Mouse (Mus musculus): ENCODE measurements around the gene Pik3r1. TPM values are rescaled to one million over a fixed set of nuclear protein-coding genes. Genes with fewer than 3 reads are reported as not detected.
A peak's percentile ranks its signal among the peaks of the same experiment; 100 is the strongest.

Pik3r1 gene
- polyA plus RNA-seq, 1 experiment, result 6.8 TPM

GRCm38 (mm10) chr13:101744053-101744452 lies 24.0 kb downstream of the Pik3r1 start:
- Histone ChIP-seq H3ac (ENCODE audit: control insufficient read depth, insufficient read length) (no peak overlapping the region), H3K27me3 (ENCODE audit: control insufficient read depth, insufficient read depth, insufficient read length) (no peaks in the 10 kb centered on the region), H3K4me3 (no peak overlapping the region), H3K36me3 (ENCODE audit: control insufficient read depth, insufficient read depth) (no peaks in the 10 kb centered on the region), H3K4me2 (ENCODE audit: low read depth) (no peak overlapping the region), H3K79me2 (ENCODE audit: control insufficient read depth, insufficient read depth) (peaks cover 70% of the 10 kb centered on the region)
- TF ChIP-seq USF1 (IDR thresholded peaks at IDR 0.05; ENCODE audit: low read depth) (no peak), MYOG (IDR thresholded peaks at IDR 0.05; ENCODE audit: control insufficient read depth in 1 of 3, insufficient read depth in 1 of 3, insufficient read length in 2 of 3, low read depth in 2 of 3) (no peak)

- no peak overlapping the region for H3K4me2 ChIP-seq (ENCODE audit: low read depth)
- no peaks in the 10 kb centered on the region for H3K27me3 ChIP-seq (ENCODE audit: control insufficient read depth, insufficient read depth, insufficient read length)
- no peak overlapping the region for H3K4me3 ChIP-seq
- H3ac ChIP-seq (ENCODE audit: control insufficient read depth, insufficient read length), result no peak overlapping the region
- no peak for TF ChIP-seq MYOD1 (IDR thresholded peaks at IDR 0.05; ENCODE audit: control insufficient read depth in 1 of 3, insufficient read length in 2 of 3, low read depth in 2 of 3)
- no peak for TF ChIP-seq POLR2A (IDR thresholded peaks at IDR 0.05; ENCODE audit: insufficient read length, low read depth)
- TF ChIP-seq POLR2AphosphoS2 (IDR thresholded peaks at IDR 0.05; ENCODE audit: insufficient read length, low read depth), result no peak
- TF ChIP-seq CEBPB (IDR thresholded peaks at IDR 0.05; ENCODE audit: insufficient read depth, poor library complexity, severe bottlenecking), result no peak
- no peak for TF ChIP-seq MAX (IDR thresholded peaks at IDR 0.05; ENCODE audit: low read depth)
- no peak for TF ChIP-seq TCF12 (IDR thresholded peaks at IDR 0.05; ENCODE audit: insufficient read depth, poor library complexity, severe bottlenecking)
- no peak for TF ChIP-seq USF1 (IDR thresholded peaks at IDR 0.05; ENCODE audit: low read depth)
- H3K36me3 ChIP-seq (ENCODE audit: control insufficient read depth, insufficient read depth), result no peaks in the 10 kb centered on the region
- peaks cover 71% of the 10 kb centered on the region for H3K79me2 ChIP-seq (ENCODE audit: control insufficient read depth, insufficient read depth)
These were observed 24.8 kb downstream of the Pik3r1 start for GRCm38 (mm10) chr13:101743247-101743646.

- Histone ChIP-seq H3K4me3 (no peak overlapping the region), H3K79me2 (ENCODE audit: control insufficient read depth, insufficient read depth) (peaks cover 77% of the 10 kb centered on the region), H3K36me3 (ENCODE audit: control insufficient read depth, insufficient read depth) (no peaks in the 10 kb centered on the region), H3K4me2 (ENCODE audit: low read depth) (no peak overlapping the region), H3K27me3 (ENCODE audit: control insufficient read depth, insufficient read depth, insufficient read length) (no peaks in the 10 kb centered on the region), H3ac (ENCODE audit: control insufficient read depth, insufficient read length) (no peak overlapping the region)
- no peak for TF ChIP-seq MYOD1 (IDR thresholded peaks at IDR 0.05; ENCODE audit: control insufficient read depth in 1 of 3, insufficient read length in 2 of 3, low read depth in 2 of 3)
These were observed 25.4 kb downstream of the Pik3r1 start for GRCm38 (mm10) chr13:101742596-101742995.

GRCm38 (mm10) chr13:101741530-101742309 lies 26.3 kb downstream of the Pik3r1 start:
- Histone ChIP-seq H3K27me3 (ENCODE audit: control insufficient read depth, insufficient read depth, insufficient read length) (no peaks in the 10 kb centered on the region), H3K4me2 (ENCODE audit: low read depth) (no peak overlapping the region), H3K36me3 (ENCODE audit: control insufficient read depth, insufficient read depth) (no peaks in the 10 kb centered on the region), H3ac (ENCODE audit: control insufficient read depth, insufficient read length) (no peak overlapping the region), H3K79me2 (ENCODE audit: control insufficient read depth, insufficient read depth) (peaks cover 86% of the 10 kb centered on the region), H3K4me3 (no peak overlapping the region)
- TF ChIP-seq SRF (IDR thresholded peaks at IDR 0.05; ENCODE audit: control insufficient read depth, insufficient read length, low read depth) (no peak), POLR2AphosphoS2 (IDR thresholded peaks at IDR 0.05; ENCODE audit: insufficient read length, low read depth) (no peak), TCF12 (IDR thresholded peaks at IDR 0.05; ENCODE audit: insufficient read depth, poor library complexity, severe bottlenecking) (no peak), REST (IDR thresholded peaks at IDR 0.05; ENCODE audit: insufficient read depth, insufficient read length) (no peak), POLR2A (IDR thresholded peaks at IDR 0.05; ENCODE audit: insufficient read length, low read depth) (no peak), E2F4 (IDR thresholded peaks at IDR 0.05; ENCODE audit: insufficient read depth) (no peak), USF1 (IDR thresholded peaks at IDR 0.05; ENCODE audit: low read depth) (no peak), MYOD1 (IDR thresholded peaks at IDR 0.05; ENCODE audit: control insufficient read depth in 1 of 3, insufficient read length in 2 of 3, low read depth in 2 of 3) (no peak), MAX (IDR thresholded peaks at IDR 0.05; ENCODE audit: low read depth) (no peak), TCF3 (IDR thresholded peaks at IDR 0.05; ENCODE audit: insufficient read length, low read depth) (no peak), MYOG (IDR thresholded peaks at IDR 0.05; ENCODE audit: control insufficient read depth in 1 of 3, insufficient read depth in 1 of 3, insufficient read length in 2 of 3, low read depth in 2 of 3) (no peak), CEBPB (IDR thresholded peaks at IDR 0.05; ENCODE audit: insufficient read depth, poor library complexity, severe bottlenecking) (no peak)

GRCm38 (mm10) chr13:101739732-101740381 lies 28.2 kb downstream of the Pik3r1 start:
- peaks cover 88% of the 10 kb centered on the region for H3K79me2 ChIP-seq (ENCODE audit: control insufficient read depth, insufficient read depth)
- H3K27me3 ChIP-seq (ENCODE audit: control insufficient read depth, insufficient read depth, insufficient read length), result no peaks in the 10 kb centered on the region
- TF ChIP-seq TCF12 (IDR thresholded peaks at IDR 0.05; ENCODE audit: insufficient read depth, poor library complexity, severe bottlenecking), result no peak
- peak in 1 of 3 experiments; percentile 35 for TF ChIP-seq MYOG (IDR thresholded peaks at IDR 0.05; ENCODE audit: control insufficient read depth in 1 of 3, insufficient read depth in 1 of 3, insufficient read length in 2 of 3, low read depth in 2 of 3)
- no peak for TF ChIP-seq REST (IDR thresholded peaks at IDR 0.05; ENCODE audit: insufficient read depth, insufficient read length)
- peak in 1 of 3 experiments; percentile 16 for TF ChIP-seq MYOD1 (IDR thresholded peaks at IDR 0.05; ENCODE audit: control insufficient read depth in 1 of 3, insufficient read length in 2 of 3, low read depth in 2 of 3)
- H3K4me2 ChIP-seq (ENCODE audit: low read depth), result peak overlapping the region; percentile 40
- no peak overlapping the region for H3K4me3 ChIP-seq
- H3K36me3 ChIP-seq (ENCODE audit: control insufficient read depth, insufficient read depth), result no peaks in the 10 kb centered on the region
- no peak overlapping the region for H3ac ChIP-seq (ENCODE audit: control insufficient read depth, insufficient read length)
